Mouse (Mus musculus): ENCODE measurements around the gene Gm15517.

GRCm38 (mm10) chr7:44306516-44307240 is 45.4 kb downstream of the Gm15517 start, which contains the start of gene Clec11a:
- TF ChIP-seq CTCF (IDR thresholded peaks at IDR 0.05; ENCODE audit: low read depth, low read length) (no peak), POLR2A (IDR thresholded peaks at IDR 0.05; ENCODE audit: extremely low read depth, insufficient read depth, low read length) (no peak)
